Mouse (Mus musculus): ENCODE results near the gene Slc17a7.

The Slc17a7 gene

GRCm38 (mm10) chr7:45178550-45178949, 14.8 kb downstream of the Slc17a7 start:
- peak in 1 of 2 experiments; percentile 7 for DNase-seq

- DNase-seq: no peak
Measured at GRCm38 (mm10) chr7:45179469-45179868, 15.7 kb downstream of the Slc17a7 start, which contains the start of gene Gfy. Gene Gfy (minus strand): TSS chr7:45179569.

- no peak for DNase-seq
Measured at GRCm38 (mm10) chr7:45180896-45181477, 17.2 kb downstream of the Slc17a7 start, which contains the start of gene Pth2. Gene Pth2 (plus strand): TSS chr7:45180995.

- DNase-seq: no peak
Measured at GRCm38 (mm10) chr7:45181540-45181939, 17.8 kb downstream of the Slc17a7 start.

DNA sequence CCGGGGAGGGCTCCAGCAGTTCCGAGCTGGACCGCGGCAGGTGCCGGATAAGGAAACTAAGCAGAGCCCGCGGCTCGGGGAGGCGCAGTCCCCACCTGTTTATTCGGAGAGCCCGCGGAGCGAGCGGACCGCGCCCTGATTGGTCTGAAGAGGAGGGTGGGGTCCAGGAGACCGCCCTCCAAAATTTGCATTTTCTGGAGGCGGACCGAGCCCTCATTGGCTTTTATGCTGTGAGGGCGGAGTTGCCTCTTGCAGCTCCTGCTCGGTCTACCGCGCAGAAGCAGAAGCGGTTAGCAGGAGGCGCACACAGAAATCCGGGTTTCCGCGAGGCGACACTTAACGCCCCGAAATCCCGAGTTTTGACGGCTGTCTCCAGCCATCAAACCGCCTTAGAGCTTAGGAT, 18.5 kb downstream of the Slc17a7 start:
- peak; percentile 85 to 95 for DNase-seq

- no peak for DNase-seq
Measured at GRCm38 (mm10) chr7:45182606-45183005, 18.9 kb downstream of the Slc17a7 start.

GRCm38 (mm10) chr7:45183672-45184071, 19.9 kb downstream of the Slc17a7 start:
- DNase-seq: no peak

DNA sequence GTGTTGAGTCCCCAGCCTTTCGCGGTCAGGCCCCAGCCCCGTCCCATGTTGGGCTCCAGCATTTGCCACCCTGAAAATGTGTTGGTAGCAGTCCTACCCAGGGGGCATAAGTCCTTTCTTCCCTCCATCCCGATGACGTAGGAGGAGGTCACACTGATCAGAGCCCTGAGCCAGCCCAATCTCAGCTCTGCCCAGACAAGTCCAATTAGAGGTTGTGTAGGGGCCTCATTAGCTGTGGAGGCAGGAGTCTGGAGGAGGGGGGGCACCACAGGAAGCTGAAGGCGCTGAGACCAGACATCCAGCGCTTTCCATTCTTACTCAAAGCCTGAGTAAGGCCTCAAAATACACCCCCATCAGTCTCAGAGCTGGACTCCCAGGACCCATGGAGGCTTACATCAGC, 22.2 kb downstream of the Slc17a7 start:
- DNase-seq: no peak

- DNase-seq: peak in 1 of 2 experiments; percentile 31
Measured at GRCm38 (mm10) chr7:45189600-45189999, 25.9 kb downstream of the Slc17a7 start.

DNA sequence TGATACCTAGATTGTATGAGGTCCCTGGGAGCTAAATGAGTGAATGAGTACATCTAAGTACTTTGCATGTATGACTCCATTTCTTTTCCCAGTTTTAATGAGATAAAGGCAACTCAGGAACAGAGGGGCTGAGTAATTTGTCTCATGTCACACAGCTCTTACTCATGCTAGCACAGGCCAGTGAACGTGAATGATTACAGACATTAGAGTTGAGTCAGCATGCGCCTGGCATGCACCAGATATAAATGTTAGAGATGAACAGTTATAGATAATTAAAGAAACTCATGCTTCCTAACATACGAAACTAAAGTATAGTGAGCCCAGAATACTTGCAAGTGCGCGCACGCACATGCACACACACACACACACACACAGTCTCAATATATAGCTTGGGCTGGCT, 26.4 kb downstream of the Slc17a7 start:
- peak in 1 of 2 experiments; percentile 6 for DNase-seq

DNA sequence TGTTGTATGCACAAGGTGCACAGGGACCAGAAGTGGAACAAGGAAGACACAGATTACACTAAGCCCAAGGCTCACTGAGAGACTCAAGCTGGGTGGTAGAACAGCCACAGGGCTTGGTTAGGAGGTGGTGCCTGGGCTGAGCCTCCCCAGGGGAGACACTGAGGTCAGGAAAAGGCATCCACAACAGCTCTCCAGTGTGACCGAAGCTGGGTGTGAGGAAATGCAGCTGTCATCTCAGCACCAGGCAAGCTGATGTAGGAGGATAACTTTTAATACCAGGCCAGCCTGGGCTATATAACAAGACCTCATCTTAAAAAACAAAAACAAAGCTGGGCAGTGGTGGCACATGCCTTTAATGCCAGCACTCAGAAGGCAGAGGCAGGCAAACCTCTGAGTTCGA, 27.4 kb downstream of the Slc17a7 start:
- no peak for DNase-seq

- DNase-seq: peak; percentile 79 to 85
Measured at GRCm38 (mm10) chr7:45191803-45192363, 28.1 kb downstream of the Slc17a7 start.

DNA sequence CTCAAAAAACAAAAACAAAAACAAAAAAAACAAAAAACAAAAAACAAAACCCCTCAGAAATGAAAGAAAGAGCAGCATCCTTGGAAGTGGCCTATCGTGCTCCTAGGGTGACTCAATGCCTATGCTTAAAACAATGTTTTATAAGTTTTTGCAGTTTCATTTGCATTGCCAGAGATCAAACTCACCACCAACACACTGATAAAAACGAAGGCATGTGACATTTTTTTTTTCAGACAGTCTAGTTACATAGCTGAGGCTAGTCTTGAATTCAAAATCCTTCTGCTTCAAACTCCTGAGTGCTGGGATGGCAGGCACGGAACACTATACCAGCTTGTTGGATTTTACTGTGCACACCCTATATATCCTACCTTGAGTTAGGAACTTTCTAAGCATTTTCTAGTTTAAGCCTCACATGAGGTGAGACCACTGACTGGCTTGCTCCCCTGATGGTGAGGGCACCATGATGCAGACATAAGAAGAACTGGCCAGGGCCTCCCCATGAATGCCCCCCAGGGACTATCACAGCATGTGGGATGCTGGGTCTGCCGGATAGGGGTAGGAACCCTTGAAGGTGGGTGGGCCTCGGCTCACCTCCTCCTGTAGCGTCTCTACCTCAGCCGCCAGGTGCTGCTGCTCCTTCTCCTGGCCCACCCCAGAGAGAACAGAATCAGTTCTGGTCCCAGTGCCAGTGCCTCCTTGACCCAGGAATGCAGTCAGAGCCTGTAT, 29.0 kb downstream of the Slc17a7 start:
- peak in 1 of 2 experiments; percentile 36 for DNase-seq

GRCm38 (mm10) chr7:45193406-45193805, 29.7 kb downstream of the Slc17a7 start:
- DNase-seq: peak; percentile 61 to 70

- peak; percentile 65 to 72 for DNase-seq
Measured at GRCm38 (mm10) chr7:45193871-45194785, 30.4 kb downstream of the Slc17a7 start.

DNA sequence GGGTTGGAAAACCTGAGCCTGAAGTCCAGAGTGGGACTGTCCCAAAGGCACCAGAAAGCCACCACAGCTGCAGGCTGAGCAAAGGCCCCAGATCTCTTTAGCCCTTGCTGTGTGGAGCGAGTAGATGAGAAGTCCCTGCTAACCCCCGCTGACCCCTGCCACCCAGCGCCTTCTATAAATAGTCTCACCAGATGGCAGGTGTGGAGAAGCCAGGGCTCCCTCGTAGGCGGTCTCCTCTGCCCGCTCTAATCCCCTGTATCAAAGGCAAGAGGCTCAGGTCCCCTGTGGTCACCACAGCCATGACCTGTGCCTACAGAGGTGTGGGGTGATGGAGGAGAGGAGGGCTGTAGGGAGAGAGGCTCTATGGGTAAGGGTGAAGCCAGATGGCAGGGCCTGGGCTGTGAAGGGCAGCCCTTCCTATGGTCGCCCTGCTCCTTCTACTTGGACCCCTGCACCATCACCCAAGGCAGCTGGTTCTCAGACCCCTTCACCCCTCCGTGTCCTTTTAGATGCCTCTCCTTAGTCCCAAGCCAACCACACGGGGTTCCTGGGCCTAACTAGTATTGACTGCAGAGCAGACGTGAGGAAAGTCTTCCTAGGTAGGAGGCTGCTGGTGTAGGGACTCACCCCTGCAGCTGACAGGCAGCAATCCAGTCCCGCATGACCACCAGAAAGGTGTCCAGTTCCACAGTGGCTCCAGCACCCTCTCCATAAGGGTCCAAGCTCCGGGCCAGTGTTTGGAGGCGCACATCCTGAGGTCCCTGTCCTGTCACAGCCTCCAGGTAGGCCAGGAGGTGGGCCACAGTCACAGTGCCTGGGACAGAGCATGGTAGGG, 31.8 kb downstream of the Slc17a7 start:
- peak; percentile 58 to 59 for DNase-seq

- DNase-seq: peak in 1 of 2 experiments; percentile 22
Measured at GRCm38 (mm10) chr7:45196176-45196535, 32.4 kb downstream of the Slc17a7 start.

GRCm38 (mm10) chr7:45196994-45197393, 33.2 kb downstream of the Slc17a7 start:
- peak in 1 of 2 experiments; percentile 21 for DNase-seq

DNA sequence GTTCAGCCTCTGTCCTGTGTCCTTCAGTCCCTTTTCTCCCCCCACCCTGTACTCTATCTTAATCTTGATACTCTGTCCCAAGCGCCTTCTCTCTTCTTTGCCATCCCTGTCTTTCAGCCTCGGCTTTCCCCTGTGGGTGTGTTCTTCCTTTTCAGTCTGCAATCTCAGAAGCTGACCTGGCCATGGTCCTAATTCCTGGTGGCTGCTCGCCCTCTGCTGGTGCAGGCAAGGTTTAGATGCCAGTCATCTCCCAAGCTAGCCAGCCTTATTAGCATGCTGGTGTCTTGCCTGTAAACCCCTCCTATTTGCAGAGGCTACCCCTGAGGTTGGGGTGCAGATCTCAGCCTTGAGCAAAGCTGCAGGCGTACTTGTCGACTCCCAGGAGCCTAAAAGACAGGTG, 34.7 kb downstream of the Slc17a7 start:
- DNase-seq: peak; percentile 90 to 93

GRCm38 (mm10) chr7:45198961-45199360, 35.2 kb downstream of the Slc17a7 start:
- DNase-seq: peak in 1 of 2 experiments; percentile 39

DNA sequence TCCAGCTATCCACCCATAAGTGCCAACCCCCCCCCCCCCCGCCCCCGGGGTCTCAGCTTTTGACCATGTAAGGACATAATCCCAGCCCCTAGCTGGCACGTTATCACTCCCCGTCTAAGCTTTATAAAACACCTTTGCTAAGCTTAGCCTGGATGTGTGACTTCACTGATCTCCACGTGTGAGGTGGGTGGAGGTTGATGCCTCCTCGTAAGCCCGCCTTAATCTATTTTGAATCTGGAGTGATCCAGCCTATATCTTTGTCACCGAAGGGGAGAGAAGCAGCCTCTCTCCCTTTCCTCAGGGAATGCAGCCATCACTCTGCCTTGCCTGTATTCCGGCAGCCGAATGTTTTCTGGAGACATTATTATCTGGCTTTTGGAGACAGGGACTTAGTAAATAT, 38.9 kb downstream of the Slc17a7 start:
- DNase-seq: no peak

All from cerebellum, adult 18-20 months (tissue).